Mouse (Mus musculus): ENCODE data around the gene Zfp174.

- no peak for TF ChIP-seq CTCF (IDR thresholded peaks at IDR 0.05; ENCODE audit: extremely low read depth, insufficient read depth, insufficient read length, insufficient replicate concordance)
- TF ChIP-seq POLR2A (IDR thresholded peaks at IDR 0.05; ENCODE audit: low read depth, low read length), result no peak
These were observed 3.3 kb upstream of the Zfp174 start for GRCm38 (mm10) chr16:3843796-3844195.
